Mouse (Mus musculus) c-Kit-positive CD71-negative TER-119-negative erythroid progenitor cells, embryonic 14.5 days (primary cell): ENCODE measurements around the gene Lrrc4.

Experiments
- DNase-seq: peaks from one replicate; pipeline ENCODE4 v3.0.0-alpha.2; 2013; ENCODE audit warnings: low read depth

Gene Lrrc4

GRCm38 (mm10) chr6:28831011-28831853 is at the start of gene Lrrc4:
Gene Lrrc4 (minus strand): TSS chr6:28831747.
- DNase-seq, result no peak

- DNase-seq, result no peak
Measured at GRCm38 (mm10) chr6:28880909-28881308, 49.4 kb upstream of the Lrrc4 start.

- no peak for DNase-seq
Measured at GRCm38 (mm10) chr6:28879315-28879714, 47.8 kb upstream of the Lrrc4 start.

GRCm38 (mm10) chr6:28877945-28878666 is 46.6 kb upstream of the Lrrc4 start:
- no peak for DNase-seq

- DNase-seq, result no peak
Measured at GRCm38 (mm10) chr6:28876492-28876891, 44.9 kb upstream of the Lrrc4 start.

- DNase-seq, result no peak
Measured at GRCm38 (mm10) chr6:28875333-28875732, 43.8 kb upstream of the Lrrc4 start.

GRCm38 (mm10) chr6:28874759-28875158 is 43.2 kb upstream of the Lrrc4 start:
- no peak for DNase-seq

- no peak for DNase-seq
Measured at GRCm38 (mm10) chr6:28874053-28874452, 42.5 kb upstream of the Lrrc4 start.

GRCm38 (mm10) chr6:28872421-28872795 is 40.9 kb upstream of the Lrrc4 start:
- DNase-seq, result no peak

- DNase-seq, result no peak
Measured at GRCm38 (mm10) chr6:28871725-28872420, 40.3 kb upstream of the Lrrc4 start.

- DNase-seq, result no peak
Measured at GRCm38 (mm10) chr6:28867516-28868251, 36.1 kb upstream of the Lrrc4 start.

GRCm38 (mm10) chr6:28866206-28866605 is 34.7 kb upstream of the Lrrc4 start:
- no peak for DNase-seq

GRCm38 (mm10) chr6:28865112-28865511 is 33.6 kb upstream of the Lrrc4 start:
- no peak for DNase-seq

GRCm38 (mm10) chr6:28864684-28865083 is 33.1 kb upstream of the Lrrc4 start:
- no peak for DNase-seq

- no peak for DNase-seq
Measured at GRCm38 (mm10) chr6:28862304-28862703, 30.8 kb upstream of the Lrrc4 start.

- DNase-seq, result no peak
Measured at GRCm38 (mm10) chr6:28860922-28861321, 29.4 kb upstream of the Lrrc4 start.

GRCm38 (mm10) chr6:28860450-28860849 is 28.9 kb upstream of the Lrrc4 start:
- DNase-seq, result no peak

- DNase-seq, result no peak
Measured at GRCm38 (mm10) chr6:28859094-28859493, 27.5 kb upstream of the Lrrc4 start.

GRCm38 (mm10) chr6:28857198-28858180 is 25.9 kb upstream of the Lrrc4 start:
- DNase-seq, result no peak

- no peak for DNase-seq
Measured at GRCm38 (mm10) chr6:28856789-28857188, 25.2 kb upstream of the Lrrc4 start.

GRCm38 (mm10) chr6:28855442-28855841 is 23.9 kb upstream of the Lrrc4 start:
- no peak for DNase-seq
